Mouse (Mus musculus) urinary bladder, postnatal 36 days (tissue): ENCODE measurements at regions not wholly inside any gene's neighbourhood (a gene's known extent, or its start where the extent isn't known, plus 50 kb on each side); places are given as distances from the start of the nearest gene placed in this dataset.

Experiments used
- DNase-seq, 2 experiments: peaks; one replicate each; pipeline ENCODE4 v3.0.0; 2022; ENCODE audit warnings: low spot score in 2 of 2, mixed read lengths in 1 of 2

GRCm38 (mm10) chr5:132827555-132828333 is 284.6 kb upstream of the Auts2 start:
- no peak for DNase-seq

- peak in 1 of 2 experiments; percentile 9 for DNase-seq
Observed at GRCm38 (mm10) chr5:132826009-132826408, 282.9 kb upstream of the Auts2 start.

GRCm38 (mm10) chr5:132817665-132818064 is 274.5 kb upstream of the Auts2 start:
- DNase-seq = no peak

- no peak for DNase-seq
Observed at GRCm38 (mm10) chr5:132809181-132809580, 266.0 kb upstream of the Auts2 start.

GRCm38 (mm10) chr5:132796061-132796460 is 252.9 kb upstream of the Auts2 start:
- DNase-seq = no peak

- DNase-seq = no peak
Observed at GRCm38 (mm10) chr5:132792484-132792883, 249.3 kb upstream of the Auts2 start.

GRCm38 (mm10) chr5:132785291-132785690 is 242.1 kb upstream of the Auts2 start:
- peak in 1 of 2 experiments; percentile 0 for DNase-seq

- no peak for DNase-seq
Observed at GRCm38 (mm10) chr5:132784791-132785190, 241.6 kb upstream of the Auts2 start.

GRCm38 (mm10) chr5:132774141-132774680 is 231.1 kb upstream of the Auts2 start:
- DNase-seq = no peak

GRCm38 (mm10) chr5:132760396-132760795 is 217.3 kb upstream of the Auts2 start:
- DNase-seq = no peak

GRCm38 (mm10) chr5:132759751-132760150 is 216.6 kb upstream of the Auts2 start:
- no peak for DNase-seq

GRCm38 (mm10) chr5:132758941-132759340 is 215.8 kb upstream of the Auts2 start:
- DNase-seq = no peak

- DNase-seq = no peak
Observed at GRCm38 (mm10) chr5:132737966-132738365, 194.8 kb upstream of the Auts2 start.

- DNase-seq = no peak
Observed at GRCm38 (mm10) chr5:132728689-132729189, 185.6 kb upstream of the Auts2 start.

GRCm38 (mm10) chr5:132724467-132724866 is 181.3 kb upstream of the Auts2 start:
- DNase-seq = peak in 1 of 2 experiments; percentile 2

GRCm38 (mm10) chr5:132710301-132710700 is 167.2 kb upstream of the Auts2 start:
- no peak for DNase-seq

- DNase-seq = no peak
Observed at GRCm38 (mm10) chr5:132707531-132707930, 164.4 kb upstream of the Auts2 start.

- DNase-seq = no peak
Observed at GRCm38 (mm10) chr5:132703455-132704100, 160.4 kb upstream of the Auts2 start.

GRCm38 (mm10) chr5:132702573-132702972 is 159.4 kb upstream of the Auts2 start:
- no peak for DNase-seq

GRCm38 (mm10) chr5:132690784-132691183 is 147.6 kb upstream of the Auts2 start:
- DNase-seq = no peak

GRCm38 (mm10) chr5:132675261-132675660 is 132.1 kb upstream of the Auts2 start:
- no peak for DNase-seq

GRCm38 (mm10) chr5:132673599-132674305 is 130.6 kb upstream of the Auts2 start:
- no peak for DNase-seq
